Mouse (Mus musculus) mesoderm, embryonic 11.5 days (tissue): ENCODE data around the gene Mlh1.

Experiments
- DNase-seq: peaks from one replicate; pipeline ENCODE4 v3.0.0-alpha.2; 2012; ENCODE audit warnings: low read depth, low spot score

Gene Mlh1

DNA sequence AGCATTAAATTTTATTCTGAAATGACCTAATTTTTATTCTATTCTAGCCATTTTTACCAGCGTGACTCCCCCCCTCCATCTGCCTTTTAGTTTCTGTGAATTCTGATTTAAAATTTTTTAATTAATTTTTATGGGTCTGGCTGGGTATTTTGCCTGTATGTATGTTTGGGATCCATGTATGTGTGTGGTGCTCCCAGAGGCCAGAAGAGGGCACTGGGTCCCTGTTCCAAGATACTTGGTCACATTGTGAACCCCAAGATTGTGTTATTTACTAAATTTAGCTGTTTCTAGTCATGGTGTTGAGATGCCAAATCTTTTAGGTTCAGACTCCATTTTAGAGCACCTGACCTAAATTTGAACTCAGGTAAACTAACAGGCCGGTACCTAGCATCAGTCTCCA, 14.9 kb upstream of the Mlh1 start:
- DNase-seq, result no peak

DNA sequence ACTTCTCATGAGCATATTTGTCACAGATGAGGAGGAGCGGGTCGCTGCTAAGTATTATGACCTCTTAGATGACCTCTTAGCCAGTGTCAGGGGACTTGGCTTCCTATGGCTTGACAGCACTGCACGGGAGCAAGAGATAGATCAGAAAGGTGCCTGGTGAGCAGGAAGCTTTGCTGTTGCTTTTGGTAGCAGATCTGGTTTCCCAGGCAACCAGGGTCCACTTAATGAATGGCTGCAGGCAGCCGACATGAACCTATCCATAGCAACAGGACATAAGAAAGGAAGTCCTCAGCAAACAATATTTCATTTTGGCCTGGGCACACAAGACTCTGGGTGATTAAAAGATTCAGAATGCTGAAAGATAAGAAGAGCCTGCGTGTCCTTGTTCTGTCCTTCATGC, 14.1 kb upstream of the Mlh1 start:
- peak; percentile 62 for DNase-seq

DNA sequence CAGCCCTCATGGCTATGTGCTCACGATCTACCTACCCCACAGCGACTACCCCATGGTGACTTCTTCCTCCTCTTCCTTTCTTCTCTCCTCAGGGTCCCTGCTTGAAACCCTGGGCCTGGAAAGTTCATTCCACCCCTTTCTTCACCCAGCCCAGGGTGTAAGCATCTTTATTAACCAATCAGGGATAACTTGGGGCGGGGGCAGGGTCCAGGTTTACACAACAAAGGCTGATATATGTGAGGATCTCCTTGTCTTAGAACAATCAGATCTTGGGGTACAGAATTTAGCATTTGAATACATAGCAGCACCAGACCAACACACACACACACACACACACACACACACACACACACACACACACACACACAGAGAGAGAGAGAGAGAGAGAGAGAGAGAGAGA, 13.5 kb upstream of the Mlh1 start:
- DNase-seq, result no peak

DNA sequence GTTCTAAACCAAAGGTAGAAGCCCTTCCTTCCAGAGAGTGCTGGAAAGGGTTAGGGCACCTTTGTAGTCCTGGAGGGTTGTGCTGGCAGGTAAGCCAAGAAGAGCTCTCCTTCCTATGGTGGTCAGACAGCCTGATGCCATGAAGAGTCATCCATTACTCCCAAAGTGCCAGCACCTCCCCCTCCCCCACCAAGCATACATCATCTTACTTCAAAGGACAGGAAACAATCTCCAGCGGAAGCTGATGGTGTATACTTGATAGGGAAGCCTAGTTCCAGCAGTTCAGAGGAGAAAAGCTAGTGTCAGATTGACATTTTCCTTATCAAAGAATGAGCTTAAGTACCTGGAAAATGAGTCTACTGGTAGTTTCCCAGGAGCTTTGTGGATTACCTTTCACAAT, 3.6 kb upstream of the Mlh1 start:
- DNase-seq, result no peak

DNA sequence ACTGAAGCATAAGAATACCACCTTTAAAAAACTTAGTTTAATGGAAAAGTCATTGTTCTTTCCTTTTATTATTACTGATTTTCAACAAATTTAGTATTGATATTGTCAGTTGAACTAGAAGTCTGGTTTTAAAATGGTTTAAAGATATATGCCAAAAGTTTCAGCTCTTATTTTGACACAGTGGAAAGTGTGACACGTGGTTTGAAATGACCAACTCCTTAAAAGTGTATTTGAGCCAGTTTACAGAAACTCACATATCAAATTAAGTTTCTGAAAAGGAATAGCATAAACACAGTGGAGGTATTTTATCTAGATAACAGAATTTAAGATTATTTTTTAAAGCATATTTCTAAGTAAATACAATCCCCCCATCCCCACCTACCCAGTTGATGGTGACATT, 2.4 kb upstream of the Mlh1 start:
- no peak for DNase-seq

DNA sequence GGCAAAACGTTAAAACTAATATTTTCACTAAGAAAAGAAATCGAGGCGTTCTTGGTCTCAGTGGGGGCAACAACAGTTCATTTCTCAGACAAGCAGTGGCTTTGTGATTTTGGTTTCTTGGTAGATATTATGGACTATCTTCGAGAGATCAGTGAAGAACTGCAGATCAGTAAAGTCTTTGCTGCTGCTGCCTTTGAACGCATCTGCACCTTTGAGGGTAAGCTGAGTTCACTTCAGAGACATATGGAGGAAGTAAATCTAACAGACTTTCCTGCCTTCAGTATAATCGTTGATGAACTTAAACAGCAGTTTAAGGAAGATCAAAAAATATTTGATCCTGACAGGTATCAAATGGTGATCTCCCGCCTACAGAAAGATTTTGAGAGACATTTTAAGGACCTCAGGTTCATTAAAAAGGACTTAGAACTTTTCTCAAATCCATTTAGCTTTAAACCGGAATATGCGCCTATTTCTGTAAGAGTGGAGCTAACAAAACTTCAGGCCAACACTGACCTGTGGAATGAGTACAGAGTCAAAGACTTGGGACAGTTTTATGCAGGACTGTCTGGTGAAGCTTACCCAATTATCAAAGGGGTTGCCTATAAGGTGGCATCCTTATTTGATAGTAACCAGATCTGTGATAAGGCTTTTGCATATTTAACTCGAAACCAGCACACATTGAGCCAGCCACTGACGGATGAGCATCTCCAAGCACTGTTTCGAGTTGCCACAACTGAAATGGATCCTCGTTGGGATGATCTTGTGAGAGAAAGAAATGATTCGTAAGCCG, 1.6 kb upstream of the Mlh1 start:
- DNase-seq, result no peak

DNA sequence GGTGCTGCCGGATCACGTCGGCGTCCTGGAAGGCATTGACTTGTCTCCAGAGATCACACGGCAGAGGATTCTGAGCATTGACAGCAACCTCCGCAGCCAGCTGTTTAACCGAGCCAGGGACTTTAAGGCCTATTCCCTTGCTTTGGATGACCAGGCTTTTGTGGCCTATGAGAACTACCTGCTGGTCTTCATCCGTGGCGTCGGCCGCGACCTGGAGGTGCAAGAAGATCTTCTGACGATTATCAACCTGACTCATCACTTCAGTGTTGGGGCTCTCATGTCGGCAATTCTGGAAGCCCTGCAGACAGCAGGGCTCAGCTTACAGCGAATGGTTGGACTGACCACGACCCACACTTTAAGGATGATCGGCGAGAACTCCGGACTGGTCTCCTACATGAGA, 765 bp upstream of the Mlh1 start:
- DNase-seq, result peak; percentile 20

DNA sequence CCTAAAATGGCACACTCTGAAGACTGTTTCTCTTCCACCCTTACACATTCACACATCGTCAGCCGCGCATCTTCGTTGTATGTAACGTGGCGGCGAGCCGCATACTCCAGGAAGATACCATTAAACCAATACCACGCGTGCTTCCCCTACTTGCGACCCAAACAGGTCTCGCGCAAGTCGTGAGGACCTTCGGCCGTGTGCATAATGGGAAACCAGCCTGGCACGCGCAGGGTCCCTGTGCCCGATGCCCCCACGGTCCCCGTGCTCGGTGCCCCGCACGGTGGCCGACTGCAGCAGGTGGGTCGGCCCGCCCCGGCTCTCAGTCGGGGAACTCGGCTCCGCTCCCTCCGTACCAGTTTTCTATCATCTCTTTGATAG, 546 bp downstream of the Mlh1 start:
- no peak for DNase-seq

DNA sequence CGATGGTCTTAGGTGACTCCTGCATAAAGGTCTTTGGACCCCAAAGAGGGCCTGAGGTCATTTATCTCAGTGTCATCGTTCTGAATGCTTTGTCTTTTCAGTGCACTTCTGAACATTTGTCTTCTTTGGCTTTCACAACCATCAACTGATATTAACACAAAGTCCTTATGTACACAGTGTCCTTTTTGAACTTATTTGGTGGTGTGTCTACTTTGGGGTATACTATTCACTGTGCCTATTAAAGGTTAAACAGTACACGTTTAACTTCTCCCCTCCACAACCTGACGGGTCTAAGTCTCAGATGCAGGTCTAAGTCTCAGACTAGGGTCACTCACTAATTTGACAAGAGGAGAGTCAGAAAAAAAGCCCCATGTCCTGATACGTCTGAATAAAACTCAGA, 985 bp downstream of the Mlh1 start:
- DNase-seq, result no peak

DNA sequence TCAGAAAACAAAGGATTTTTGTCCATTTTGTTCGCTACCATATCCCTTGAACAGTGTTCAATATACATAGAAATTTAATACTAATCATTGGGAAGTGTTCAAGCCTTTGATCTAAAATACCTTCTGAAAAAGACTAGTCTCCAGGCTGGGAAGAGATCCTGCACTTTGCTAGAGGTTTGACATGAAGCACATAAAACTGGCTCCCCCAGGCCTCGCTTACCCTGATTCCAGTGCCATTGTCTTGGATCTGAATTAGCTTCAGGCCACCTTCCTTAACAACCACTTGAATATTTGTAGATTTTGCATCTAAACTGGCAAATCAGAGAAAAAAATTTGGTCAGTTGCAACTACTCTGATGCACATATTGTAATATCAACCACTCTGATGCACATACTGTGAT, 3.6 kb downstream of the Mlh1 start:
- no peak for DNase-seq

DNA sequence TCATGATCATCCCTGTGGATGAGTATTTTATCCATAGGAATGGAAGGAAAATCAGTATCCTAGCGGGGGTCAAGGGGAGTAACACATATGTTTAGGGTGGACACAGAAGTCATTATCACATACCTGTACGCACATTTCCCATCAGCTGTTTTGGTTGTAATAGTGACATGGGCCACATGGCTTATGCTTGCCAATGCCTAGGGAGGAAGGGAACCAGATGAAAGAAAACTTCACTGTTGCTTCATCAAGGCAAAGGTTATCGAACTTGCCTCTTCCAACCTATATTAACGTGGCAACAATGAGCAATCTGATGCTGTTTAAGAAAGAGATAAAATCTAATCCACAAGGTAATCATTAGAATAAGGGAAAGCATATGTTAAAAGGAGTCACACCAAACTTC, 10.2 kb downstream of the Mlh1 start:
- DNase-seq, result no peak

DNA sequence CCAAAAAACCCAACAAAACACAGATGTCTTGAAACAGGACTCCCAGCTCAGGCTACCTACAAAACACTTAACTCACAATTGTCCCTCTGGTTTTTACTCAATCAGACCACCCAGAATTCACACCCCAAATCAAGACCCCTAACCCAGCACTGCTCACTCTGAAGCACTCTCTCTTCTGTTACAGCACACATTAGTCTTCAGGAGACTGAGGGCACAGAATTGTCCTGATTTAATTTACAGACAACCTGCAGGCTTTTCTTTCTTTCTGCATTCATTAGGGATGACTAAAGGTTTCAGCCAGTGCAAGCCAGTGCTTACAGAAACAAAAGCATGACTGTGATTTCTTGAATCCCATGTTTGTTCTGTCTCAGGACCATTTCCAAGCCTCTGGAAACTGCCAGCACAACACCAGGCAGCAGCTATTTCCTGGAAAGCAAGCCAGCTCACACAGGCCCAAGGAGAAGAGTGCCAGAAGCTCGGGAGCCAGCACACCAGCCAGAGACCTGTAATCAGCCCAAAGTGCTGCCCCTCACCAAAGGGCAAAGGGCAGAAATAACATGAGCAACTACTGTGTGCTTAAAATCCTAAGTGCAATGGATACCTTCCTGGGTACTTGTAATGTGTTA, 11.1 kb downstream of the Mlh1 start:
- no peak for DNase-seq

DNA sequence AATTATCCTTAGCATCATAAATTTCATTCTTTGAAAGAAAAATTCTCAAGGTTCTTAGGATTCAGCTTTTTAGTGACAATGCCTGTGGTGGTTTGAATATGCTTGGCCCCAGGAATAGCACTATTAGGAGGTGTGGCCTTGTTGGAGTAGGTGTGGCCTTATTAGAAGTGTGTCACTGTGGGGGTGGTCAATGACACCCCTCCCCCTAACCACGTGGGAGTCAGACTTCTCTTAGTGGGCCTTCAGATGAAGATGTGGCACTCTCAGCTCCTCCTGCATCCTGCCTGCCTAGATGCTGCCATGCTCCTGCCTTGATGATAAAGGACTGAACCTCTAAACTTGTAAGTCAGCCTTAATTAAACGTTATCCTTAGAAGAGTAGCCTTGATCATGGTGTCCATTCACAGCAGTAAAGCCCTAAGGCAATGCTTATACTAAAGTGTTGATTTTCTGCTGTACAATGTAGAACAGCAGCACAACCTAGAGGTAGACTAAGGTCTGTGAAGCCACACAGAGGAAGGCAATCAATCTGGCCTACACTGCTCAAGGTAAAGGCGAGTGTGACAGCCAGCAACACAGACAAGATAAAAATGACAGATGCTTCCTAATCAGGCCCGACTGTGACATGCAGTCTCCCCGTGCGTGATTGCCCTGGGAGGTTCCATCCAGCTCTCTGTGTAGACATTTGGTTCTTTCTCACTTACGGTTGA, 19.3 kb downstream of the Mlh1 start:
- DNase-seq, result no peak

DNA sequence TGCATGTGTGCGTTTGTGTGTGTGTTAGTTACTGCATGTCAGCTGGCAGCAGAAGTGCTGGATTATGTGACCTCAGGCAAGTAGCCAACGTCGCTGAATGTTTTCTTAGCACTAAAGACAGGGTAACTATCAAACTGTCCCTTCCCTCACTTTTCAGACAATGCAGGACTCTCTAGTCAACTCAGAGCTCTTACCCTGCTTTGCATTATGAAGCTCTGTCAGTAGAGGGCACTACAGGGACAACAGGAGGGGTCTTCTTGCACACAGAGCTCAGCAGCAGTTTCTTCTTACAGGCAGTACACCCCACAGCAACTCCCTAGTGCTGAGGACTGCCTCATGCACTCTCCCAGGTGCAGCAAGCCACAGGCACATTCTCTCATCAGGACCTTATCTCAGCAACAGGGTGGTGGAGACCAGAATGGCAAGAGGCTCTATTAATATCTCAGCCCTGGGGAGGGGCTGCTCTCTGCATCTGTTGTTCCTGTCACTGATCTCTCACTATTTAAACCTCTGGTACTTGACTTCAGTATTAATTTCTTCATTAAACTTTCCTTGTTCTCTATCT, 23.8 kb downstream of the Mlh1 start:
- DNase-seq, result peak; percentile 23

DNA sequence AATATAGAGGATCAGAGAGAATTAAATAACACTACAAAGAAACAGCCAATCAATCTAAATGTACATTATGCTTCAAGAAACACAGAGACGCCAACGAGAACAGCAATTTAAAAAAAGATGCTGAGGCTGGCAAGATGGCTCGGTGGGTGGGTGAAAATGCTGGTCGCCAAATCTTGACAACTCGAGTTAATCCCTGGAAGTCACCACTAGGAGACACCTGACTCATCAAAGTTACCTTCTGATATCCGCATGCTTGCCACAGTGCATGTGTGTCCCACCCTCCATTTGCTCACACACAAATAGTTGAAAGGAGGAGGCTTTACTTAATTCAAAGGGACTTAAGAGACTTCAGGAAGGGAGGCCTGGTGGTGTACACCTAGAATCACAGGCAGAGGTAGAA, 26.0 kb downstream of the Mlh1 start:
- no peak for DNase-seq

DNA sequence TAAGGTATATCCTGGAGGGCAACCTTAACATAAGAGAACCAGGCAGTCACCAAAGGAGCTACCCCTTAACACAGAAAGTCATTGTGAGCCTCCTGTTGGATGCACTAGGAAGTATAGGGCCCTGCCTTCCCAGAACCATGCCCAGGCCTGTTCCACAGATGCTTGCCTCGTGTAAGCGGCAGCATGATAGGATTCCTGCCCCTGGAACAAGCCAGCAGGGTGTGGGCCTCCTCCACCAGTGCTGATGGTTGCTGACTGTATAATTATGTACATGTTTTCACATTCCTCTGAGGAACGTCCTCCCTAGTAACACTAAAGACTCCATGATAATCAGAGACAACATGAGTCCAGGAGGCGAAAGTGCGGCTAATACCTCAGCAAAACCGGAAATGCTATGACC, 28.2 kb downstream of the Mlh1 start:
- DNase-seq, result no peak

DNA sequence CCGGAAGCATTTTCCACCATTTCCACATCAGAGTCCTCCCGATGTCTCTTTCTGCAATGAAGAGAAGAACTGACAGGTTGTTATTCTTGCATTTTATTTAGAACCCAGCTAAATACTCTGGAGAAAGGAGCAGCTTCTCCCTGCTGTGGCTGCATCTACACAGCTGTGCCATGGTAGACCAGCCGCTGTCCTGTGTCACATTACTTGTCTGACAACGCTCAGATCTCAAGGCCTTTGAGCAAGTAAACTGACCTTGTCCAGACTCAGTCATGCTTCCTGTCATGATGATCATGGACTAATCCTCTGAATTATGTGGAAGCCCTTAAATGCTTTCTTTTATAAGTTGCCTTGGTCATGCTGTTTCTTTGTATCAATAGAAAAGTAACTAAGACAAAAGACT, 31.8 kb downstream of the Mlh1 start:
- no peak for DNase-seq

DNA sequence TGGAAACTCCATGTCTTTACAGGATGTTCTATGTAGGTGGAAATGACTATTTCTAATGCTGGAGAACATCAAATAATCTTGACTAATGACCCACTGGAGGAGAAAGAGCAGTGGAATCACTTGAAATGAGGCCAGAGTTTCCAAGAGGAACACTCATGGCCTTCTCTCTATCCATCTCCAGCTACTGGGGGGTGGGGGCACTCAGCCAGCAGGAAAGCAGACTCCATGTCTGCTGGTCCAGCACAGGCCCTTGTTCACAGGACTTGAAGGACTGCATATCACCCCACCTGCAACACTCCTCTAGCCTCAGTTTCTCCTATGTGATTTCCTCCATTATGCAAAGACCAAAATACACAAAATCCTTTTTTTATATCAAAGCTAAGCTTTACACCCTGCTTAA, 33.9 kb downstream of the Mlh1 start:
- DNase-seq, result no peak

DNA sequence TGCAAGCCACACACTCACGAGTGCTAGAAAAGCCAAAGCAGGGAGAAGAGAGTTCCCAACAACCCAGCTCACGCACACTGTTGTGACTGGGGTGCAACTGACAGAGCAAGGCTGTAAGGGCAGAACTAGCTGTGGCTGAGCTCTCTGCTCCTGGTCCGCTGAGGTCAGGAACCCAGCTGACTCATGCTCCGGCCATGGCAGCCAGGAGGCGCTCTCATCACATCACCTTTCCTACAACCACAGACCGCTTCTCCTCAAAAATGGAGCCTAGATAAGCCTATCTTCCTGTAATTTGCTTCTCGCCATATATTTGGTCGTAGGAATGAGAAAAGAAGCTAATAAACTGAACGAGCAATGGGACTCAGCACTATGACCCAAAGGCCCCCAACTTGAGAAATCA, 36.9 kb downstream of the Mlh1 start:
- no peak for DNase-seq

DNA sequence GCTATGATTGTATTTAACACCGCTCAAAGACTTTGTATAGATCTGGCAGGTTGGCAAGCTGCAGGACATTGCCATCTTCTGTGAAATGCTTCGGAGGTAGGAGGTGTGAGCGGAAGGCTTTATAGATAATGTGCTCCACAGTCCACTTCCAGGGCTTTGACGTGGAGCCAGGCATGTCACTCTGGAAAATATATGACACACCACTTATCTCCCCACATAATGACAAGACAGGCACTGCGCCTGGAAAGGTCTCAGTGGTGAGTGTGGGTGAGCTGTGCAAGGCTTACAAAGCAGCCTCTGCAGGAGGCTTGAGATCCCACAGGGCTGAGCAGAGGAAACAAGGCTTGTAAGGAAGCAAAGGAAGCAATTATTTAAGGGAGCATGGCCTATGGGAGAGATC, 43.1 kb downstream of the Mlh1 start:
- no peak for DNase-seq

DNA sequence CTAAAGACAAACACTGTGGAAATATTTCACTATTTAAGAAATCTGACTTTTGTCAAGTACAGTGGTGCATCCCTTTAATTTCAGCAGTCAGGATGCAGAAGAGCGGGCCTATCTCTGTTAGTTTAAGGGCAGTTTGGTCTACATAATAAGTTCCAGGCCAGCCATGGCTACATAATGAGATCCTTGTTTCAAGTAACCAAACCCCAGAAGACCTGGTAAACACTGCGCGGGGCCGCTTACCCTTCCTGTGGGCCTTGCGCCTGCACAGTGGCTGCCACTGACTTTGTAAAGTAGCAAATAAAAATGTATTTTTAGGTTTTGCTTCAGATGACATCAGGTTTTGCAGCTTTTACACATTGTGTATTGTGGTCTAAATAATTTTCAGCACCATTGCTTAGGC, 48.2 kb downstream of the Mlh1 start:
- DNase-seq, result no peak

DNA sequence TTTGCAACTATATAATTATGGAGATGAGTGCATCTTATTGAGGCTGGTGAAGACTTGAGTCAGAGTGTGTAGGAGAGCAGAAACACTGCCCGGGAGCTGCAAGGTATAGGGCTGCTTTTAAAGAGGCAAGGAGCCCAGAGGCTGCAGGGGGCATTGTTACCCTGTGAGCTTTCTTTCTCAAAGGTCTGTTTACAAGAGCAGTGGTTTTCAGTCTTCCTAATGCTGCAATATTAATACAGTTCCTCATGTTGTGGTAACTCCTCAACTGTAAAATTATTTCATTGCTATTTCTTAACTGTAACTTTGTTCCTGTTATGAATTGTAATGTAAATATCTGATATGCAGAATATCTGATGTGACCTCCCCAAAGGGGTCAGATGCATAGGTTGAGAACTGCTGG, 50.0 kb downstream of the Mlh1 start:
- DNase-seq, result no peak

DNA sequence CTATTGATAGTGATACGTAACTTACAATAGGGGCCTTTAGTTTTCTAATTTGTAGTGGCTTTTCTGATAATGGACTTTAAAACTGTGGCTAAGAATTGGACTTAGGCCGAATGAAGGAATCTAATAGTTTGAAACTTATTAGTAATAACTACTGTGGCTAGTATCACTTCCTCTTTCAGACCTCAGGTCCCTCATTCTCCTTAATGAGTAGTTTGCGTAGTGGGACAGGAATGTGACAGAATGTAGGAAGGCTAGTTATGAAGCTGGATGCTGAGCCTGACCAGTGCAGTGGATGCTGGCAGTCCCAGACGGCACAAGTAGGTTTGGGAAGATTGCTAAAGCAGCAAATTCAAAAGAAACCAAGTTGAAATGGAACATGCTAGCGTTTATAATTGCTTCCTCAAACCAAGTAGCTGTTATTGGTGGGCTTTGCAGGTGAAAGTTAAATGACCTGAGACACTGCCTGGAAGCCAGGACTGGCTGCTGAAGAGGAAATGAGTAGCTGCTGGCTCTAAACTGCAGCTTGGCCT, 51.0 kb downstream of the Mlh1 start:
- DNase-seq, result no peak
